Mouse (Mus musculus): ENCODE measurements around the gene Gtf2i. TPM values are rescaled to one million over a fixed set of nuclear protein-coding genes. Genes with fewer than 3 reads are reported as not detected.

Gene Gtf2i
- total RNA-seq, 1 experiment from 2014 or later, result 30.9 TPM

GRCm38 (mm10) chr5:134289935-134290560, 24.5 kb downstream of the Gtf2i start:
- ATAC-seq (replicated peaks; ENCODE audit: insufficient number of reproducible peaks, low FRiP score, low TSS enrichment, poor library complexity, severe bottlenecking), result no peak

- ATAC-seq (replicated peaks; ENCODE audit: insufficient number of reproducible peaks, low FRiP score, low TSS enrichment, poor library complexity, severe bottlenecking), result no peak
These were observed 26.5 kb downstream of the Gtf2i start for GRCm38 (mm10) chr5:134288071-134288470.

- no peak for ATAC-seq (replicated peaks; ENCODE audit: insufficient number of reproducible peaks, low FRiP score, low TSS enrichment, poor library complexity, severe bottlenecking)
These were observed 29.6 kb downstream of the Gtf2i start for GRCm38 (mm10) chr5:134284921-134285320.

- ATAC-seq (replicated peaks; ENCODE audit: insufficient number of reproducible peaks, low FRiP score, low TSS enrichment, poor library complexity, severe bottlenecking), result no peak
These were observed 32.0 kb downstream of the Gtf2i start for GRCm38 (mm10) chr5:134282603-134283002.

- no peak for ATAC-seq (replicated peaks; ENCODE audit: insufficient number of reproducible peaks, low FRiP score, low TSS enrichment, poor library complexity, severe bottlenecking)
These were observed 32.5 kb downstream of the Gtf2i start for GRCm38 (mm10) chr5:134282076-134282475.

- ATAC-seq (replicated peaks; ENCODE audit: insufficient number of reproducible peaks, low FRiP score, low TSS enrichment, poor library complexity, severe bottlenecking), result no peak
These were observed 35.2 kb downstream of the Gtf2i start for GRCm38 (mm10) chr5:134279371-134279770.

GRCm38 (mm10) chr5:134277109-134277508, 37.5 kb downstream of the Gtf2i start:
- ATAC-seq (replicated peaks; ENCODE audit: insufficient number of reproducible peaks, low FRiP score, low TSS enrichment, poor library complexity, severe bottlenecking), result no peak

GRCm38 (mm10) chr5:134275556-134275955, 39.0 kb downstream of the Gtf2i start:
- ATAC-seq (replicated peaks; ENCODE audit: insufficient number of reproducible peaks, low FRiP score, low TSS enrichment, poor library complexity, severe bottlenecking), result no peak

- ATAC-seq (replicated peaks; ENCODE audit: insufficient number of reproducible peaks, low FRiP score, low TSS enrichment, poor library complexity, severe bottlenecking), result no peak
These were observed 39.5 kb downstream of the Gtf2i start for GRCm38 (mm10) chr5:134275021-134275420.

GRCm38 (mm10) chr5:134273761-134274160, 40.8 kb downstream of the Gtf2i start:
- no peak for ATAC-seq (replicated peaks; ENCODE audit: insufficient number of reproducible peaks, low FRiP score, low TSS enrichment, poor library complexity, severe bottlenecking)

GRCm38 (mm10) chr5:134272761-134273160, 41.8 kb downstream of the Gtf2i start:
- no peak for ATAC-seq (replicated peaks; ENCODE audit: insufficient number of reproducible peaks, low FRiP score, low TSS enrichment, poor library complexity, severe bottlenecking)

GRCm38 (mm10) chr5:134271421-134271820, 43.1 kb downstream of the Gtf2i start:
- ATAC-seq (replicated peaks; ENCODE audit: insufficient number of reproducible peaks, low FRiP score, low TSS enrichment, poor library complexity, severe bottlenecking), result no peak

GRCm38 (mm10) chr5:134270566-134270965, 44.0 kb downstream of the Gtf2i start:
- no peak for ATAC-seq (replicated peaks; ENCODE audit: insufficient number of reproducible peaks, low FRiP score, low TSS enrichment, poor library complexity, severe bottlenecking)

- 0 out of 2 replicates have a peak, but pooled peaks have one; percentile 51 for ATAC-seq (replicated peaks; ENCODE audit: insufficient number of reproducible peaks, low FRiP score, low TSS enrichment, poor library complexity, severe bottlenecking)
These were observed 44.8 kb downstream of the Gtf2i start for GRCm38 (mm10) chr5:134269751-134270150.

- ATAC-seq (replicated peaks; ENCODE audit: insufficient number of reproducible peaks, low FRiP score, low TSS enrichment, poor library complexity, severe bottlenecking), result no peak
These were observed 45.8 kb downstream of the Gtf2i start for GRCm38 (mm10) chr5:134268751-134269150.

GRCm38 (mm10) chr5:134266404-134266803, 48.2 kb downstream of the Gtf2i start:
- ATAC-seq (replicated peaks; ENCODE audit: insufficient number of reproducible peaks, low FRiP score, low TSS enrichment, poor library complexity, severe bottlenecking), result peak; percentile 46; the same call in 1 of the 2 replicates

GRCm38 (mm10) chr5:134265890-134266289, 48.7 kb downstream of the Gtf2i start:
- no peak for ATAC-seq (replicated peaks; ENCODE audit: insufficient number of reproducible peaks, low FRiP score, low TSS enrichment, poor library complexity, severe bottlenecking)

- ATAC-seq (replicated peaks; ENCODE audit: insufficient number of reproducible peaks, low FRiP score, low TSS enrichment, poor library complexity, severe bottlenecking), result no peak
These were observed 54.4 kb downstream of the Gtf2i start for GRCm38 (mm10) chr5:134260001-134260636.

- no peak for ATAC-seq (replicated peaks; ENCODE audit: insufficient number of reproducible peaks, low FRiP score, low TSS enrichment, poor library complexity, severe bottlenecking)
These were observed 55.6 kb downstream of the Gtf2i start for GRCm38 (mm10) chr5:134258934-134259333.

GRCm38 (mm10) chr5:134258395-134258794, 56.2 kb downstream of the Gtf2i start:
- peak; percentile 62 for ATAC-seq (replicated peaks; ENCODE audit: insufficient number of reproducible peaks, low FRiP score, low TSS enrichment, poor library complexity, severe bottlenecking)
